Mouse (Mus musculus): ENCODE results near the gene Dgka. TPM values are rescaled to one million over a fixed set of nuclear protein-coding genes. Genes with fewer than 3 reads are reported as not detected.

The Dgka gene
- polyA plus RNA-seq, 1 experiment from 2014 or later, result 2.9 TPM

GRCm38 (mm10) chr10:128702328-128703007 is 42.2 kb downstream of the Dgka start:
- DNase-seq (no peak), ATAC-seq (no peak)
- Histone ChIP-seq H3K36me3 (replicated peaks; ENCODE audit: insufficient read depth, low read length) (peaks cover 51% of the 10 kb centered on the region), H3K27me3 (ENCODE audit: insufficient read depth, low read length) (no peaks in the 10 kb centered on the region), H3K9ac (replicated peaks) (peak overlapping the region; percentile 38; the same call in 1 of the 2 replicates), H3K4me1 (ENCODE audit: insufficient read depth) (peaks cover 23% of the 10 kb centered on the region), H3K27ac (ENCODE audit: low read depth) (peak overlapping the region; percentile 24; the same call in 1 of the 2 replicates), H3K4me2 (ENCODE audit: low read depth, low read length) (peak overlapping the region; percentile 92), H3K9me3 (ENCODE audit: low read length) (no peaks in the 10 kb centered on the region), H3K4me3 (ENCODE audit: low read depth, low read length) (no peak overlapping the region)
- no peak for TF ChIP-seq EP300 (IDR thresholded peaks at IDR 0.05; ENCODE audit: low read depth)
- TF ChIP-seq CTCF (IDR thresholded peaks at IDR 0.05; ENCODE audit: low read depth), result no peak
- WGBS (ENCODE audit: insufficient replicate concordance), result 51% methylated on average over 6 of the region's 6 CpGs

GRCm38 (mm10) chr10:128700712-128701111 is 43.9 kb downstream of the Dgka start:
- no peaks in the 10 kb centered on the region for H3K27me3 ChIP-seq (ENCODE audit: insufficient read depth, low read length)
- H3K9me3 ChIP-seq (ENCODE audit: low read length), result no peaks in the 10 kb centered on the region
- TF ChIP-seq CTCF (IDR thresholded peaks at IDR 0.05; ENCODE audit: low read depth), result no peak
- TF ChIP-seq EP300 (IDR thresholded peaks at IDR 0.05; ENCODE audit: low read depth), result no peak
- DNase-seq (no peak), ATAC-seq (no peak)
- peaks cover 30% of the 10 kb centered on the region for H3K4me1 ChIP-seq (ENCODE audit: insufficient read depth)
- H3K4me3 ChIP-seq (ENCODE audit: low read depth, low read length), result no peak overlapping the region
- H3K4me2 ChIP-seq (ENCODE audit: low read depth, low read length), result no peak overlapping the region
- peaks cover 51% of the 10 kb centered on the region for H3K36me3 ChIP-seq (replicated peaks; ENCODE audit: insufficient read depth, low read length)
- H3K9ac ChIP-seq (replicated peaks), result no peak overlapping the region
- no peak overlapping the region for H3K27ac ChIP-seq (ENCODE audit: low read depth)
- WGBS (ENCODE audit: insufficient replicate concordance), result 93% methylated on average over 5 of the region's 5 CpGs

- Histone ChIP-seq H3K4me3 (ENCODE audit: low read depth, low read length) (no peak overlapping the region), H3K4me2 (ENCODE audit: low read depth, low read length) (no peak overlapping the region), H3K36me3 (replicated peaks; ENCODE audit: insufficient read depth, low read length) (peaks cover 51% of the 10 kb centered on the region), H3K4me1 (ENCODE audit: insufficient read depth) (peaks cover 34% of the 10 kb centered on the region), H3K27ac (ENCODE audit: low read depth) (no peak overlapping the region), H3K27me3 (ENCODE audit: insufficient read depth, low read length) (no peaks in the 10 kb centered on the region), H3K9me3 (ENCODE audit: low read length) (no peaks in the 10 kb centered on the region), H3K9ac (replicated peaks) (no peak overlapping the region)
- no peak for DNase-seq
- no peak for TF ChIP-seq EP300 (IDR thresholded peaks at IDR 0.05; ENCODE audit: low read depth)
- TF ChIP-seq CTCF (IDR thresholded peaks at IDR 0.05; ENCODE audit: low read depth), result no peak
- no peak for ATAC-seq
- WGBS (ENCODE audit: insufficient replicate concordance), result 62% methylated on average over 11 of the region's 11 CpGs
These were observed 45.0 kb downstream of the Dgka start for GRCm38 (mm10) chr10:128699611-128700010.

- Histone ChIP-seq H3K36me3 (replicated peaks; ENCODE audit: insufficient read depth, low read length) (peaks cover 51% of the 10 kb centered on the region), H3K9ac (replicated peaks) (no peak overlapping the region), H3K4me2 (ENCODE audit: low read depth, low read length) (no peak overlapping the region), H3K9me3 (ENCODE audit: low read length) (no peaks in the 10 kb centered on the region), H3K27ac (ENCODE audit: low read depth) (no peak overlapping the region), H3K4me1 (ENCODE audit: insufficient read depth) (peaks cover 31% of the 10 kb centered on the region), H3K27me3 (ENCODE audit: insufficient read depth, low read length) (no peaks in the 10 kb centered on the region), H3K4me3 (ENCODE audit: low read depth, low read length) (no peak overlapping the region)
- ATAC-seq, result no peak
- TF ChIP-seq CTCF (IDR thresholded peaks at IDR 0.05; ENCODE audit: low read depth) (no peak), EP300 (IDR thresholded peaks at IDR 0.05; ENCODE audit: low read depth) (no peak)
- WGBS (ENCODE audit: insufficient replicate concordance), result 74% methylated on average over 5 of the region's 5 CpGs
- no peak for DNase-seq
These were observed 45.6 kb downstream of the Dgka start for GRCm38 (mm10) chr10:128699006-128699405.

- Histone ChIP-seq H3K9ac (replicated peaks) (no peak overlapping the region), H3K9me3 (ENCODE audit: low read length) (no peaks in the 10 kb centered on the region), H3K4me3 (ENCODE audit: low read depth, low read length) (no peak overlapping the region), H3K4me1 (ENCODE audit: insufficient read depth) (peaks cover 17% of the 10 kb centered on the region), H3K4me2 (ENCODE audit: low read depth, low read length) (no peak overlapping the region), H3K27me3 (ENCODE audit: insufficient read depth, low read length) (no peaks in the 10 kb centered on the region), H3K27ac (ENCODE audit: low read depth) (0 out of 2 replicates have a peak overlapping the region, but pooled peaks have one; percentile 99), H3K36me3 (replicated peaks; ENCODE audit: insufficient read depth, low read length) (peaks cover 41% of the 10 kb centered on the region)
- DNase-seq (no peak), ATAC-seq (no peak)
- TF ChIP-seq EP300 (IDR thresholded peaks at IDR 0.05; ENCODE audit: low read depth) (no peak), CTCF (IDR thresholded peaks at IDR 0.05; ENCODE audit: low read depth) (0 out of 2 replicates have a peak, but pooled peaks have one; percentile 7)
- 86% methylated on average over 6 of the region's 6 CpGs for WGBS (ENCODE audit: insufficient replicate concordance)
These were observed 47.5 kb downstream of the Dgka start for GRCm38 (mm10) chr10:128697072-128697725.

GRCm38 (mm10) chr10:128695992-128696807 is 48.5 kb downstream of the Dgka start, which contains the start of gene Rab5b:
Gene Rab5b, minus strand, starts transcription at chr10:128696264.
- Histone ChIP-seq H3K27me3 (ENCODE audit: insufficient read depth, low read length) (no peaks in the 10 kb centered on the region), H3K4me1 (ENCODE audit: insufficient read depth) (peaks cover 17% of the 10 kb centered on the region), H3K9me3 (ENCODE audit: low read length) (no peaks in the 10 kb centered on the region), H3K36me3 (replicated peaks; ENCODE audit: insufficient read depth, low read length) (peaks cover 31% of the 10 kb centered on the region), H3K9ac (replicated peaks) (peak within 1 kb of the TSS; percentile 99), H3K4me2 (ENCODE audit: low read depth, low read length) (peak within 1 kb of the TSS; percentile 92), H3K4me3 (ENCODE audit: low read depth, low read length) (peak within 1 kb of the TSS; percentile 95), H3K27ac (ENCODE audit: low read depth) (peak within 1 kb of the TSS; percentile 99)
- peak; percentile 98 for ATAC-seq
- DNase-seq, result peak; percentile 96
- 1% methylated on average over 39 of the region's 40 CpGs for WGBS (ENCODE audit: insufficient replicate concordance)
- TF ChIP-seq CTCF (IDR thresholded peaks at IDR 0.05; ENCODE audit: low read depth) (no peak), EP300 (IDR thresholded peaks at IDR 0.05; ENCODE audit: low read depth) (peak; percentile 85)

All from liver, postnatal 0 days (tissue).